Mouse (Mus musculus) thymus, postnatal 14 days (tissue): Measurements from ENCODE around the gene Gtf2h2.
"Not testable (repeated sequence)": the region's sequence is repeated elsewhere in the genome, so short reads cannot be mapped to it uniquely, and the experiment has no call there.

ENCODE experiments used
- DNase-seq: peaks from one replicate; pipeline ENCODE4 v3.0.0; 2021

The Gtf2h2 gene

GRCm38 (mm10) chr13:100483610-100484009 is 8.8 kb downstream of the Gtf2h2 start:
- DNase-seq = no peak

DNA sequence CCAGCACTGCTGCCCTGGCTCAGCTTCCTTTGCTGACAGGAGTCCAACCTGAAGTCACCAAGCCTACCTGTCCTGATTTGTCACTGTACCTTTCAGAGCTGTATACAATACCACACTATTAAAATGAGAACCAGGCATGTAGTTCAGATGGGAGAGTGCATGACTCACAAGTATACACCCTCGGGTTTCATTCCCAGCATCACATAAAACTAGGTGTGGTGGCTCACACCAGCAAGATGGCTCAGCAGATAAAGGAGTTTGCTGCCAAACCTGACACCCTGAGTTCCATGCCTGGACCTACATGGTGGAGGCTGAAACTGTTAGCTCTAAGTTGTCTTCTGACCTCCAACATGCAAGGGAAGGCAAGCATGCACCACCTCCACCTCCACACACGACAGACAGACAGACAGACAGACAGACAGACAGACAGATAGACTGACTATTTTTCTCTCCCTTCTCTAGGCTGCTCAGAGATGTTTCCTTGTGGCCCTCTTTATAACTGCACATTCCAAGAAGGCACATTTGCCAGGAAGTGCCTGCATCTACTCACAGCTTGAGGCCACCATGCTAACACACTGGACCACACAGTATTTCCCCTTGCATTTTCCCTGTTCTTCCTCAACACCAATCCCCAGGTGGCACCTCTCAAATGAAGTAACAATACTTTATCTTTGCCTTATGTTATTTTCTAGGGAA is 28.7 kb downstream of the Gtf2h2 start:
- no peak for DNase-seq

DNA sequence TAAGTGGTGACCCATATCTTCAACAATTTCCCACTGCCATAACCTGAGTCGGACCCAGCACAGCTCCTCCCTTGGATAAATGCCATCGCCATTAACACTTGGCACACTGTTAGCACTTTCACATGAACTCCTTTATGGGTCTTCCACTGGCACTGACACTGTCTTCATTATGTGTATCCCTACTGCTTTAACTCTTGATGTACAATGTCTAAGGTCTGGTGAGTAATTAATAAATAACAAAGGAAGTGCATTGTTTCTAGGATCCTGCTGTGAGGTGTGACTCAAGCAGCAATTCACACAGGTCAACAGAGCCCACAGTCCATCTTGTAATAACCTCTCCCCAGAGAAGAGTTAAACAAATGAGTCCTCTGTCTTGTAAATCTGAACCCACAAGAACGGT is 31.0 kb downstream of the Gtf2h2 start:
- no peak for DNase-seq

DNA sequence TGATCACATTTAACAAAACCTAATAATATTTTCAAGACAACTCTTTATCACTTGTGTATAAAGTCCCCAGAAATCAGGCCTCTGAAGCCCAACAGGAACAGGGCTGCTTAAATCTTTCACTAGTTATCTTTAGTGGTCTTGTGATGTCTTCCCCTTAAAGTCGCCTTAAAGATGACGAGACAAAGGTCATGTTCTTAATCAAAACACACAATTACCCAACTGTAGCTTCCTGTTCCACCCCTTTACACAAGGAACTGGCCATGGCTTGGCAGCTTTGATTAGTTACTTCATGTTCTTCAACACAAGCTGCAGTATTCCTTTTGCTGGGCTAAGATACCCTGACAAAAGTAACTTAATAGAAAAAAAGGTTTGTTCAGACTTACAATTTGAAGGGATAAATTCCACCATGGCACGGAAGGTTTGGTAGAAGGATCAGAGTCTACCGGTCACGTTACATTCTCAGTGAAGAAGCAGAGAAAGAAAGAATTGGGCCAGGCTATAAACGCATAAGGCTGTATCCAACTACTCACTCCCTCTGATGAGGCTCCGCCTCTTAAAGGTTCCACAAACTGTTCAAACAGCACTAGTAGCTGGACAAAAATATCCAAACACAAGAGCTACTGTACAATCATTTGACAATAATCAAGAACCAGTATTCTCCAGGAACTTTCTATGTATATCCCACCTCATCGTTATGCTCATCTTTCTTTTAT is 39.8 kb downstream of the Gtf2h2 start, which contains the start of gene Naip1:
Naip1 (minus strand) TSS at position 455 of the 713 bp plus-strand sequence.
- DNase-seq = not testable (repeated sequence)

DNA sequence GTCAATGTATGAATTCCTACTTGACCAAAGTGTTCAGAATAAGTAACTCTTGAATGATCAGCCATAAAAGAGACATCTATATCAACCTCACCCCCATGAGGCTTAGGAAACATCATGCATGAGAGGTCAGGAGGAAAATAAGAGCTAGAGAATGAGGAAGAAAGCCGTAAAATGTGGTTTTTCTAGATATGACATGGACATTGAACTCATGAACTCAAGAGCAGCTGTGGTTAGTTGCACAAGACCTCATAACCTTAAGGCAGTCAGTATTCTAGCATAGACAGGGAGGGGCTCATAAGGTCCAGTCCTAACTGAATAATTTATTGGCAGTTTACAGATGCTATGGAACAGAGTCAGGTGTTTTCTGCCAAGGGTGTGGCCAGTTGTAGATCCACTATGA is 42.9 kb downstream of the Gtf2h2 start:
- no peak for DNase-seq

DNA sequence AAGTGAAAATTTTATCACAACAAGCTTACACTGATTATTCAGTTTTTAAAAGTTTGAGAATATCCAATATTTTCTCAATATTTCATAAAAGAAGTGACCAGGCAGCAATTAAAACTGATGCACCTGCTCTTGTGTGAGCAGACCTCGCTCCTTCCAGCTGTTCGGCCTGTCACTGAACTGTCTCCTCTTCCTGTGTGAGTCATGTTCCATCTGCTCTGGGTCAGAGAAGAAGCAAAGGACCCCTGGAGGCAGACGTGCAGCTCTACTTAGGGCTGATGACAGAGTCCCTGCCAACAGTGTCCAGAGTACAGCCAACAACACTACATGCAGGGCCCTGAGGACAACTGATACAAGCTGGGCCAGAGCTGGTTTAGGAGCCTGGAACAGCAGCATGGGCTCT is 52.3 kb downstream of the Gtf2h2 start:
- DNase-seq = no peak

- DNase-seq = no peak
Measured at GRCm38 (mm10) chr13:100438701-100439100, 53.7 kb downstream of the Gtf2h2 start.

GRCm38 (mm10) chr13:100437322-100437825 is 55.0 kb downstream of the Gtf2h2 start:
- DNase-seq = no peak

DNA sequence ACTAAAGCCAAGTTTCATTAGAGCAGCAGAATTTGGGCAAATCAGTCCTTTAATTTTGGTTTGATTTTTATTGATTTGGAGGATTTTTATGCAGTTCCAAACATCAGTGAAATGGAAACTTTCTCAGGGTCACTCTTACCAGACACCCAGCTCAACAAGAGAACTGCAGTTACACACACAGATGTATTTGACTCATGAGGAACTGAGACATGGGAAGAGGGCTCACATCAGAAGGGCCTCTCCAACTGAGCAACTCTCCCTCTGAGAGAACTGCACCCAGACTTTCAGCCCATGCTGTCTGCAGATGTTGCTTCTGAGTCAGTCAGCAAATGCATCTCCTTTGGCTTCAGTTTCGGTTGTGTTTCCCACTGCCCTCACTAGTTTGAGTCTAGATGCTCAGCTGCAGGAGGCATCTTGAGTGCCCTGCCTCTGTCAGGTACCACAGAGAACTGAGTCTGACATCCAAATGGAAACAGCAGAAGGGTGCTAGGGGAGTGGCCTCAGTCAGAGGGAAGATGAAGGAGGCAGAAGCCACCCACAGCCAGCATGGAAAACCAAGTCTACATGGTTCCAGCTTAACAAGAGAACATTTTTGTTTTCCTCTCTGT is 55.7 kb downstream of the Gtf2h2 start:
- not testable (repeated sequence) for DNase-seq

DNA sequence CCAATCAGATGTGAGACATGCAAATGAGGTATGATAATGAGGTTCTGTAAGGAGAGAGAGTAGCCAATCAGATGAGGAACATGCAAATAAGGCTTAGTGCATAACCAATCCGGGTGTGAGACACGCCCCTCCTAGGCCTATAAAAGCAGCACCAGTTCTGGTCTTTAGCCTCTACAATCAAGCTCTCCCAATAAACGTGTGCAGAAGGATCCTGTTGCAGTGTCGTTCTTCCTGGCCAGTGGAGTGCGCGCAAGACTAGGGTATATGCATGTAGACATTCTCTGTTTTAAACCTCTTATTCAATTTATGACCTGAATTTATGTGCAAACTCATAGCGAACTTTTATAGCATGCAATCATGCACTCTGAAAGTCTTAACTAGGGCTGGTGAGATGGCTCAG is 72.4 kb downstream of the Gtf2h2 start:
- DNase-seq = not testable (repeated sequence)

DNA sequence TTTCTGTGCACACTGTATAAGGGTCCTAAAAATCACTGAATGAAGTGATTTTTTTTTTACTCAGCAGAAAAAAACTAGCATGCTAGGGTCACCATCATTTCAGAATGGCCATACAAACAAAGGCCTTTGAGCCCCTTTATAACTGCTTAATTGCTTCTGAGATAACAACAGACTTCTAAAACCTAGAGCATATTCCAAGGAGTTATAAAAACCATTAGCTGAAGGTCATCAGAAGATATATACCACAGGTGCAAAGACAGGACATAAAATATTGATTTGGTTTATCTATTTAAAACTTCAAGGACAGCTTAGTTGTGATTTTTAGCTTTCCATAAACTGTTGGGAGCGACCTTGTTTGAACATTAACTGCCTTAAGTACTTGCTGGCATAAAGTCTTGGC is 78.0 kb downstream of the Gtf2h2 start:
- DNase-seq = no peak
